Mouse (Mus musculus) forebrain, embryonic 13.5 days (tissue): ENCODE results near the gene Lrrfip1. TPM values are rescaled to one million over a fixed set of nuclear protein-coding genes. Genes with fewer than 3 reads are reported as not detected.

Experiments
- ATAC-seq: fragments of 200-750 bp; cut with Nextera tagmentation; 2 replicates; pipeline ENCODE4 v1.8.0; 2017
- H3K27ac ChIP-seq: fragments of 300-500 bp; sonication (generic); 2 replicates; pipeline ENCODE4 v1.5.1; 2015; ENCODE audit warnings: inconsistent platforms, mild to moderate bottlenecking, moderate library complexity
- H3K27me3 ChIP-seq: fragments of 300-500 bp; sonication (generic); 2 replicates; pipeline ENCODE4 v1.6.1; 2015; ENCODE audit warnings: mild to moderate bottlenecking, inconsistent platforms
- H3K36me3 ChIP-seq: fragments of 300-500 bp; sonication (generic); 2 replicates; pipeline ENCODE4 v1.6.1; 2015; ENCODE audit warnings: mild to moderate bottlenecking, inconsistent platforms; ENCODE audit not compliant: poor library complexity, severe bottlenecking
- H3K4me1 ChIP-seq: fragments of 300-500 bp; sonication (generic); 2 replicates; pipeline ENCODE4 v1.6.1; 2015; ENCODE audit warnings: inconsistent platforms
- H3K4me2 ChIP-seq: fragments of 300-500 bp; sonication (generic); 2 replicates; pipeline ENCODE4 v1.6.1; 2015; ENCODE audit warnings: inconsistent platforms, mild to moderate bottlenecking, moderate library complexity
- H3K4me3 ChIP-seq: fragments of 300-500 bp; sonication (generic); 2 replicates; pipeline ENCODE4 v1.5.1; 2015; ENCODE audit warnings: mild to moderate bottlenecking, inconsistent platforms
- H3K9ac ChIP-seq: fragments of 300-500 bp; sonication (generic); 2 replicates; pipeline ENCODE4 v1.6.1; 2015; ENCODE audit warnings: mild to moderate bottlenecking, inconsistent platforms
- H3K9me3 ChIP-seq: fragments of 300-500 bp; sonication (generic); replicated peaks from 2 replicates; pipeline ENCODE4 v1.6.1; 2016; ENCODE audit warnings: inconsistent platforms
- WGBS: fragments of 180-500 bp; shearing (Covaris S2); methylation state at CpG from one replicate; pipeline ENCODE4 v1.1.7; 2015; 5-methylcytosine and 5-hydroxymethylcytosine counted together
- polyA plus RNA-seq: library from polyadenylated mRNA; unstranded; fragments of >200 nt; fragmentation: Nextera tagmentation; extraction: Ambion mirVana; gene quantifications from 2 replicates; pipeline ENCODE4 v1.2.1, GENCODE M21; 2015

The Lrrfip1 gene
- polyA plus RNA-seq, 1 experiment from 2014 or later: 22.1 TPM

DNA sequence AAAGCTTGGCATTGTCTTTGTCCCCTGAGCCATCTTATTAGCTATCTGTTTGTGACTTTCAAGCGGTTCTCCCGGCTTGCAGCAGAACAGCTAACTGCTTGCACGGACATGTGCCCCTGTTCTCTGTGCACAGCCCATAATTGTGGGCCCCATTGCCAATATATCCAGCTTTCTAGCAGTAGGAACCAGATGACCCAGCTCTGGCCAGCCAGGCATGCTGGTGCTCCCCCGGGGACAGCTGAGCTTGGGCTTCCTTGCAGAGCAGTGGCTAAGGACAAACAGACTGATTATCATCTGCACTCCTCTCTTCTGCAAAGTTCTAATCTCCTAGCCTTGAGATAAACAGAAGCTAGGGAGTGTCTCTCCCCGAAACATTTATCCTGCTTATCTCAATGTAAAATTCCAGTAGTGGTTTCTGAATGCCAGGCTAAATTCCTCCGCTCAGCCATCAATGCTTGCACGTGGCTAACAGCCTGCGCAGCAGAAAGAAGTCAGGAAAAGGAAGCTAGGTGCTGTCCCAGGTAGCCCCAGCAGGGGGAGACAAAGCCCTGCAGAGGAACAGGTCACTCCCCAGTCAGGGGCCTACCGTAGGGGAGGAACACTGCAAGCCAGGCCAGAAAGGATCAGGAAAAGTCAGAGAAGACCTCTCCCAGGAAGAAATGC lies 25.5 kb upstream of the Lrrfip1 start:
- Histone ChIP-seq H3K9ac (no peak overlapping the region), H3K36me3 (no peaks in the 10 kb centered on the region), H3K27me3 (no peaks in the 10 kb centered on the region), H3K4me3 (no peak overlapping the region), H3K4me1 (peaks cover 29% of the 10 kb centered on the region), H3K9me3 (no peaks in the 10 kb centered on the region), H3K4me2 (no peak overlapping the region), H3K27ac (no peak overlapping the region)
- ATAC-seq: peak; percentile 73
- 18% methylated on average over 9 of the region's 9 CpGs for WGBS

DNA sequence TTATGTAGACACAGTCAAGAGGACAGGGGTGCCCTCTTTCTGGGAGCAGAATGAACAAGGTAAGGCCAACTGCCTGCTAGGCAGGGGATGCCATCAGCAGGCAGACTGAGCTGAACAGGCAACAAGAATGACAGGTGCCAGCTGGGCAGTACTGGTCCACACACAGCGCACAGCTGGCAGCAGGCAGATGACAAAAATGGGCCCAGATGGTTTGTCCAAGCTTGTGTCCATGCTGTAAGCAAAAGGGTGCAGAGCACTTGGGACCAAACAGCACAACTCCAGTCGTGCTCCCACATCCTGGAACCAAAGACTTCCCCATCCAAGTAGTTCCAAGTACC lies 25.0 kb upstream of the Lrrfip1 start:
- H3K36me3 ChIP-seq: no peaks in the 10 kb centered on the region
- H3K4me2 ChIP-seq: no peak overlapping the region
- WGBS: 84% methylated on average over 2 of the region's 2 CpGs
- H3K27me3 ChIP-seq: no peaks in the 10 kb centered on the region
- H3K9ac ChIP-seq: no peak overlapping the region
- no peak for ATAC-seq
- H3K4me1 ChIP-seq: peaks cover 29% of the 10 kb centered on the region
- no peak overlapping the region for H3K4me3 ChIP-seq
- no peak overlapping the region for H3K27ac ChIP-seq
- no peaks in the 10 kb centered on the region for H3K9me3 ChIP-seq

DNA sequence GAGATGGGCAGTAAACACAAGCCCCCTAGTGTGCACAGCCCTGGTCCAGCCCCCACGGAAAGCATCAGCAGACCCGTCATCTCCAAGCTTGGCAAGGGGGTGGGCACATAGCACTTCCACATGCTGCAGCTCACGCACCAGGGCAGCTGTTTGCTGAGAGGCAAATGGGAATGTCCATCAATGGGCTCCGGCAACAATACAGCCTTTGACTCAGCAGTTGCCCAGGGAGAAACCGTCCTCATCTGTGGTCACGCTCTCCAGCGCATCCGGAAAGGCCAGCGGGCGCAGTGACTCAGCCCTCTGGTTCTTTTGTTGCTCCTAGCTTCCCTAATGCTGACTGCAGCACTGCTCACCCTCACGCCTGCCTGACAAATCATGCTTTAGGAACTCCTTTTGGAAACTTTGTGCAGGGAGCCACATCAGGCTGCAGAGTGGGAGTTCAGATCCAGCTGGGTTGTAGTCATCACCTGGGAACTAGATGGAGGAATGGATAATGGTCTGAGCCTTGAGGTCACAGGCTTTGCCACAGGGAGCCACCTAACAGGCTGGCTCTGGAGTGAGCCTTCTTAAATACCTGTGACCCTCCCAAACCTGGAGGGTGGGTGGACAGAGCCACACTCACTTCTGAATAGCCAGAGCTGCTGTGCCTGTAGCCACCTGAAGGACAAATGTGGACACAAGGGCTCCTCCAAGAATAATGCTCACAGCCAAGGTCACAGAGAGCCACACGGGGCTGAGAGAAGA lies 23.5 kb upstream of the Lrrfip1 start:
- H3K9ac ChIP-seq: peak overlapping the region; percentile 38; the same call in 1 of the 2 replicates

GRCm38 (mm10) chr1:90975960-90976359 lies 22.6 kb upstream of the Lrrfip1 start:
- 76% methylated on average over 4 of the region's 4 CpGs for WGBS
- no peak overlapping the region for H3K27ac ChIP-seq
- 0 out of 2 replicates have a peak, but pooled peaks have one; percentile 12 for ATAC-seq

More for the DNA sequence above, 23.5 kb upstream of the Lrrfip1 start:
- Histone ChIP-seq H3K4me1 (peaks cover 25% of the 10 kb centered on the region), H3K27ac (no peak overlapping the region; the same call in 1 of the 2 replicates), H3K4me3 (no peak overlapping the region), H3K27me3 (no peaks in the 10 kb centered on the region), H3K36me3 (no peaks in the 10 kb centered on the region), H3K9me3 (no peaks in the 10 kb centered on the region), H3K4me2 (peak overlapping the region; percentile 37)
- ATAC-seq: peak; percentile 59; the same call in 1 of the 2 replicates
- 8% methylated on average over 12 of the region's 12 CpGs for WGBS

GRCm38 (mm10) chr1:90980638-90981330 lies 17.8 kb upstream of the Lrrfip1 start:
- no peak overlapping the region for H3K27ac ChIP-seq
- 84% methylated on average over 10 of the region's 10 CpGs for WGBS

More at GRCm38 (mm10) chr1:90975960-90976359, 22.6 kb upstream of the Lrrfip1 start:
- no peaks in the 10 kb centered on the region for H3K9me3 ChIP-seq
- no peak overlapping the region for H3K4me2 ChIP-seq
- no peak overlapping the region for H3K9ac ChIP-seq
- H3K4me1 ChIP-seq: peaks cover 25% of the 10 kb centered on the region
- H3K36me3 ChIP-seq: no peaks in the 10 kb centered on the region
- no peak overlapping the region for H3K4me3 ChIP-seq
- H3K27me3 ChIP-seq: no peaks in the 10 kb centered on the region

DNA sequence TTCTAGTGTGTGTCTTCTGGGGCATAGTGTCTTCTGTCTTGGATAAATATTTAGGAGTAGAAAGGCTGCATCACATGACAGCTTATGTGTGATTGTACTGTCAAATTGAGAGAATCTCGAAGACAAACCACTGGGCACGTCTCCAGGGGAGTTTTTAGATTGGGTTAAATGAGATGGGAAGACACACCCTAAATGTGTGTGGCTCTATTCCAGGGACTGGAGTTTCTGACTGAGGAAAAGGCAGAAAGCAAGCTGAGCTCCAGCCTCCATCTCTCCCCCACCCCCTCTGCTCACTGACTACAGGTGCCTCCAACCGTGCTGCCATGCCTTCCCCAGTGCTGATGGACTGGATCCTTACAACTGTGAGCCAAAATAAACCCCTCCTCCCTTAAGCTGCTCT lies 17.2 kb upstream of the Lrrfip1 start:
- Histone ChIP-seq H3K4me1 (no peaks in the 10 kb centered on the region), H3K9ac (no peak overlapping the region), H3K36me3 (no peaks in the 10 kb centered on the region), H3K27me3 (no peaks in the 10 kb centered on the region), H3K27ac (no peak overlapping the region), H3K9me3 (no peaks in the 10 kb centered on the region), H3K4me2 (no peak overlapping the region), H3K4me3 (no peak overlapping the region)
- ATAC-seq: no peak
- WGBS: 66% methylated on average over 3 of the region's 3 CpGs

More at GRCm38 (mm10) chr1:90980638-90981330, 17.8 kb upstream of the Lrrfip1 start:
- no peaks in the 10 kb centered on the region for H3K9me3 ChIP-seq
- no peak overlapping the region for H3K9ac ChIP-seq
- H3K4me3 ChIP-seq: no peak overlapping the region
- ATAC-seq: no peak; the same call in 1 of the 2 replicates
- H3K4me1 ChIP-seq: peaks cover 1% of the 10 kb centered on the region
- no peaks in the 10 kb centered on the region for H3K36me3 ChIP-seq
- H3K27me3 ChIP-seq: no peaks in the 10 kb centered on the region
- H3K4me2 ChIP-seq: no peak overlapping the region

DNA sequence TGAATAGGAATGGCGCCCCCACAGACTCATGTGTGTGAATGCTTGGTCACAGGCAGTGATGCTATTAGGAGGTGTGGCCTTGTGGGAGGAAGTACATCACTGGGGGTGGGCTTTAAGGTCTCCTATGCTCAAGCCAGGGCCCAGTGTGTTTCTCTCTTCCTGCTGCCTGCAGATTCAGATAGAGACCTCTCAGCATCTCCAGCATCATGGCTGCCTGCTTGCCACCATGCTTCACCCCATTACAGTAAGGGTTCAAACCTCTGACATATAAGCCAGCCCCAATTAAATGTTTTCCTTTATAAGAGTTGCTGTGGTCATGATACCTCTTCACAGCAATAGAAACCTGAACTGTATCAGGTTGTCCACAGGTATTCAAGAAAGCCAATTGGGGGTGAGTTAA lies 2.6 kb upstream of the Lrrfip1 start:
- Histone ChIP-seq H3K9ac (no peak overlapping the region), H3K4me2 (no peak overlapping the region), H3K4me3 (no peak overlapping the region), H3K36me3 (no peaks in the 10 kb centered on the region), H3K27ac (no peak overlapping the region), H3K9me3 (0 out of 2 replicates have a peak, but pooled peaks cover 3% of the 10 kb centered on the region), H3K27me3 (peaks cover 7% of the 10 kb centered on the region; the same call in 1 of the 2 replicates), H3K4me1 (peaks cover 15% of the 10 kb centered on the region)
- no peak for ATAC-seq
- 85% methylated on average over 1 of the region's 1 CpGs for WGBS

DNA sequence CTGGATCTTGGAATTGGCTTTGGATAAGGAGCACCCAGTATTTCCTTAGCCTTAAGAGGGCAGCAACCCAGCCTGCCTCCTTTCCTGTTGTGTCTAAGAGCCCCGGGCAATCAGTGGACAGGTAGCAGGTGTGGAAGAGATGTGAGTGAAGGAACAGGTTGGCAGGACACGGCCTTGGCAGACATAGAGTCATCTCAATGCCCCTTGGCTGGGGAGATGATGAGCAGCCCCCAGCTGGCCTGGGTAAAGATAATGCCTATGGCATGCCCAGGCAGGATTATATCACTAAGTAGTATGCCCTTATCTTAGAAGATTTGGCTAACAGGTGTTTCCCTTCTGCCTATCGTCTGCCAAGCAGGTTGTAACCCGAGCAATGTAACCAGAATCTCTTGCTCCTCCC lies 1.4 kb upstream of the Lrrfip1 start:
- Histone ChIP-seq H3K4me2 (no peak overlapping the region), H3K4me1 (peaks cover 15% of the 10 kb centered on the region), H3K9me3 (0 out of 2 replicates have a peak, but pooled peaks cover 3% of the 10 kb centered on the region), H3K36me3 (no peaks in the 10 kb centered on the region), H3K27ac (no peak overlapping the region), H3K4me3 (no peak overlapping the region), H3K27me3 (peaks cover 10% of the 10 kb centered on the region; the same call in 1 of the 2 replicates), H3K9ac (no peak overlapping the region)
- 89% methylated on average over 4 of the region's 4 CpGs for WGBS
- ATAC-seq: no peak

DNA sequence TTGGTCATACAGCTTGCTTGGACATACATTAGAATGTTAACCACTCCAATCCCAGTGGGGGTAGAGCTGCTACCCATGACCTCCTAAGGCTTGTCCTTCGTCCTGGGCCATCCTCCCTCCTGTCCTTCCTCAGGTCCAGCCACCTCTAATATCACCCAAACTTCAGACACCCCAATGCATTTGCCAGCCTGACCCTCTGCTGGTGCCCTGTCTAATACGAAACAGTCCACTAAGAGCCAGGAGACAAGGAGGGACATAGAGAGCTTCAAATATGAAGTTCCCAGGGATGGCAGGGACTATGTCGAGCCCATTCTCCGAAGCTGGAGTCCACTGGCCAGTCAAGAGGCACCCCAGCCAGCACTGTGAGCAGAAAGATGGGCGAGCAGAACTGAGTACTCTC lies 896 bp upstream of the Lrrfip1 start:
- Histone ChIP-seq H3K27ac (no peak overlapping the region), H3K9me3 (0 out of 2 replicates have a peak, but pooled peaks cover 3% of the 10 kb centered on the region), H3K4me3 (peak overlapping the region; percentile 72; the same call in 1 of the 2 replicates), H3K4me1 (peaks cover 15% of the 10 kb centered on the region), H3K36me3 (no peaks in the 10 kb centered on the region), H3K9ac (no peak overlapping the region), H3K4me2 (peak overlapping the region; percentile 99; the same call in 1 of the 2 replicates), H3K27me3 (peaks cover 10% of the 10 kb centered on the region; the same call in 1 of the 2 replicates)
- no peak for ATAC-seq
- WGBS: 93% methylated on average over 5 of the region's 5 CpGs

DNA sequence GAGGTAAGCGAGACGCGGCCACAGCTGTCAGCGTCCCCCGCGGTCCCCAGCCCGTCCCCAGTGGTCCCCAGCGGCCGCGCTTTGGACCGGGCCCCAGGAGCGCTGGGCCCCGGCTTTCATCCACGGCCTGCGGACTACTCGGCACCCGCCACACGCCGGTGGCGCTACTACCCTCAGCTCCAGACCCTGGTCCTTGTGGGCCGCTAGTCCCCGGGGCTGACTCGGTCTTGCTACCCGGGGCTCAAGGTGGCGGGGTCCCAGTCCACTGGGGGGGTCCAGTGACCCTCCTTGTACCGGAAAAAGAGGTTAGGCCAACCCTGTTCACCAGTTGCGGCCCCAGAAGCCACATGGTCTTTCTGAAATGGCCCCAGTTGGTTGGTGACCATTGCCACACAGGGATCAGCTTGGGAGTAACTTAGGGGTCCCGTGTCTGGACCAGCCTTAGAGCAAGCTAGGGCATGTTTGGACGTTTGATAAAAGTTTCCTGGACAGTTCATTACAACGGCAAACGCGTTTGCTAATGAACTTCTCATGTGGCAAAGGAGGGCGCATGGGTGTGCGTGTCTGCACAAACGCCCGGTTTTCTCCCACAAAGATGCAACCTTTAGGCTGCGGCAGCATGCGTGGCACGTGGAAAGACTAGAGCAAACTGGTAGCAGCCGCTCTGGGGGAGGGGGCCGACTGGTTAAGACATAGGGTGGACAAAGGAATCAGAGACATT lies 514 bp downstream of the Lrrfip1 start:
- Histone ChIP-seq H3K9me3 (0 out of 2 replicates have a peak, but pooled peaks cover 3% of the 10 kb centered on the region), H3K4me2 (peak overlapping the region; percentile 99), H3K4me1 (peaks cover 15% of the 10 kb centered on the region), H3K36me3 (no peaks in the 10 kb centered on the region), H3K27ac (no peak overlapping the region), H3K4me3 (peak overlapping the region; percentile 72), H3K27me3 (peaks cover 10% of the 10 kb centered on the region; the same call in 1 of the 2 replicates), H3K9ac (peak overlapping the region; percentile 84)
- peak; percentile 72 for ATAC-seq
- WGBS: under 1% methylated on average over 21 of the region's 41 CpGs

DNA sequence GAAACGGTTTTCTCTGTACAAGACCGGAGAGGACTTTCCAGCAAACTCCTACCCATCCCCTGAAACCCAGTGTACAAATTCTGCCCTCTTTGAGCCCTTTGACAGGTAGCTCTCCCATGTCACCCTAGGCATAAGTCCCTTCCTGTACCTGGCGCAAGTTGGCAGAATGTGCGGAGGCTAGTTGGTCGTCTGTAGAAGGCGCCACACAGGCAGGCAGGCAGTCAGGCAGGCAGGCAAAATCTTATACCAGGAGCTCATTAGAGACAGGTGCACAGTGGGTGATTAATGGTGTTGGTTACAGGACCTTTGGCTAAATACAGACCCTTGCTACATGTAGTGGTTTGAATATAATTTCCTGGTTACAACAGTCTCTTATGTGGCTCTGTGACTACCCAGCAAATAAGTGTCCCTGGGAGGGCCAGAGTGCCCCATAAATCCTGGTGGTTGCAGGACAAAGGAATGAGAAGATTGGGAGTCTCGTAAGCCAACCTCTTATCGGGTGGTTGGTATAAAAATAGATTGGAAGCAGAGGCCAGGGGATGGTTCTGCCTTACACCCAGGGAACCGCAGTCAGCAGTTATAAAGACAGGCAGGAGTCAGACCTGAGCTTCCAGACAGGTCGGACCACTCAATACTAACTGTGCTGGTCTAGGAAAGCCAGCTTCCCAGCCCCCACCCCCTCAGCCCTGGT lies 1.5 kb downstream of the Lrrfip1 start:
- Histone ChIP-seq H3K9ac (peak overlapping the region; percentile 84; the same call in 1 of the 2 replicates), H3K27me3 (peaks cover 10% of the 10 kb centered on the region; the same call in 1 of the 2 replicates), H3K36me3 (no peaks in the 10 kb centered on the region), H3K4me3 (peak overlapping the region; percentile 72), H3K4me1 (peaks cover 15% of the 10 kb centered on the region), H3K9me3 (0 out of 2 replicates have a peak, but pooled peaks cover 3% of the 10 kb centered on the region), H3K27ac (no peak overlapping the region), H3K4me2 (peak overlapping the region; percentile 99)
- ATAC-seq: no peak
- 70% methylated on average over 10 of the region's 10 CpGs for WGBS
